Mouse (Mus musculus) kidney, embryonic 14.5 days (tissue): ENCODE measurements around the gene Sdc3. TPM values are rescaled to one million over a fixed set of nuclear protein-coding genes. Genes with fewer than 3 reads are reported as not detected.

Source experiments
- ATAC-seq: fragments of 200-750 bp; cut with Nextera tagmentation; 2 replicates; pipeline ENCODE4 v1.8.0; 2017; ENCODE audit warnings: moderate number of reproducible peaks, mild to moderate bottlenecking, moderate TSS enrichment, moderate library complexity; ENCODE audit not compliant: low FRiP score, low TSS enrichment
- H3K27ac ChIP-seq: fragments of 300-500 bp; sonication (generic); 2 replicates; pipeline ENCODE4 v1.5.1; 2014; ENCODE audit warnings: low read depth, mild to moderate bottlenecking, low read length, moderate library complexity, mixed read lengths
- H3K27me3 ChIP-seq: fragments of 300-500 bp; sonication (generic); 2 replicates; pipeline ENCODE4 v1.6.1; 2014; ENCODE audit warnings: mild to moderate bottlenecking, low read length; ENCODE audit not compliant: control insufficient read depth, insufficient read depth
- H3K36me3 ChIP-seq: fragments of 300-500 bp; sonication (generic); 2 replicates; pipeline ENCODE4 v1.6.1; 2014; ENCODE audit warnings: low read length, mixed read lengths; ENCODE audit not compliant: control insufficient read depth, insufficient read depth
- H3K4me1 ChIP-seq: fragments of 300-500 bp; sonication (generic); 2 replicates; pipeline ENCODE4 v1.6.1; 2014; ENCODE audit warnings: low read length, mixed read lengths; ENCODE audit not compliant: control insufficient read depth, insufficient read depth
- H3K4me2 ChIP-seq: fragments of 300-500 bp; sonication (generic); replicated peaks from 2 replicates; pipeline ENCODE4 v1.6.1; 2014; ENCODE audit warnings: low read depth, mild to moderate bottlenecking, low read length
- H3K4me3 ChIP-seq: fragments of 300-500 bp; sonication (generic); 2 replicates; pipeline ENCODE4 v1.5.1; 2014; ENCODE audit warnings: mild to moderate bottlenecking, low read length
- H3K9ac ChIP-seq: fragments of 300-500 bp; sonication (generic); 2 replicates; pipeline ENCODE4 v1.6.1; 2014; ENCODE audit warnings: low read depth, mild to moderate bottlenecking, low read length, moderate library complexity
- H3K9me3 ChIP-seq: fragments of 300-500 bp; sonication (generic); 2 replicates; pipeline ENCODE4 v1.6.1; 2016; ENCODE audit warnings: low read length; ENCODE audit not compliant: control insufficient read depth
- WGBS: fragments of 180-500 bp; shearing (Covaris S2); extraction: QIAGEN DNeasy Blood & Tissue Kit; methylation state at CpG from one replicate; pipeline ENCODE4 v1.1.7; 2014; 5-methylcytosine and 5-hydroxymethylcytosine counted together
- polyA plus RNA-seq: library from polyadenylated mRNA; unstranded; fragments of >200 nt; fragmentation: Nextera tagmentation; extraction: Ambion mirVana; gene quantifications from 2 replicates; pipeline ENCODE4 v1.2.1, GENCODE M21; 2014

Sdc3 gene
- polyA plus RNA-seq, 1 experiment from 2014 or later = 15.8 TPM

DNA sequence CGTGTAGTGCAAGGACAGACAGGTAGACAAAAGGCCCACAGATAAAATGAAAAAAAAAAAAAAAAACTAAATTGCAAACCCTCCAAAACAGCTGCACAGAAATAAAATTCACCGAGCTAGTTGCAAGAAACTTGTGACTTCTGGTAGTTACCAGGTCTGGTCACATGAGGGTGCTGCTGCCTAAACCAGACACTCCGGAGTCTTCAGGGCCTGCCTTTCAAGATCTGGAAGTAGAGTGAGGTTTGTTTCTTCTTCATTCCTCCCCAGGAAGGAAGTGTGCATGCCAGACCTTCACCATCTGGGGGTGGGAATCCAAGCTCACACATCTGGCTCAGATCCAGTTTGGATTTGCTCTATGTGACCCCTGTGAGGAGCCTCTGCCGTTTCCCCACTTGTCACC is 7.6 kb upstream of the Sdc3 start:
- peaks cover 19% of the 10 kb centered on the region for H3K36me3 ChIP-seq
- WGBS = 23% methylated on average over 4 of the region's 4 CpGs
- H3K27me3 ChIP-seq = no peaks in the 10 kb centered on the region
- H3K27ac ChIP-seq = no peak overlapping the region
- ATAC-seq = no peak
- no peak overlapping the region for H3K4me3 ChIP-seq
- no peak overlapping the region for H3K4me2 ChIP-seq
- no peaks in the 10 kb centered on the region for H3K4me1 ChIP-seq
- no peak overlapping the region for H3K9ac ChIP-seq
- H3K9me3 ChIP-seq = no peaks in the 10 kb centered on the region

DNA sequence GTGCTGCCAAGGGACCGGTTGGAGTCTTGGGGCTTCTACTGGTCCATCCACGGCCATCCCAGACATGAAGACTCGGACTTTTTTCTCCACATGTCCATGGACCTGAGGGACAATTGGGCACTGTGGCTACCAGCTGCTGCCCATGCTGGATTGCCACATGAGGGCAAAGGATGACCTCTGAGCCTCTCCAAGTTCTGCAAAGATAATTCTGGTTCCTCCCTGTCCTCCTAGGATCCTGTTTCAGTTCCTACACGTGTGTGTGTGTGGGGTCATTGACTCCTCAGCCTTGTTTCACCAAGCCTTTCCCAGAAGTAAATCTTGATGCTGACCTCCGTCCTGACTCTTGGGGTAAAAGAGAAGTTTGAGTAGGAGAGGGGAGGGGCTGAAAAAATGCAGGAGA is 4.8 kb upstream of the Sdc3 start:
- H3K9me3 ChIP-seq = no peaks in the 10 kb centered on the region
- ATAC-seq = no peak

DNA sequence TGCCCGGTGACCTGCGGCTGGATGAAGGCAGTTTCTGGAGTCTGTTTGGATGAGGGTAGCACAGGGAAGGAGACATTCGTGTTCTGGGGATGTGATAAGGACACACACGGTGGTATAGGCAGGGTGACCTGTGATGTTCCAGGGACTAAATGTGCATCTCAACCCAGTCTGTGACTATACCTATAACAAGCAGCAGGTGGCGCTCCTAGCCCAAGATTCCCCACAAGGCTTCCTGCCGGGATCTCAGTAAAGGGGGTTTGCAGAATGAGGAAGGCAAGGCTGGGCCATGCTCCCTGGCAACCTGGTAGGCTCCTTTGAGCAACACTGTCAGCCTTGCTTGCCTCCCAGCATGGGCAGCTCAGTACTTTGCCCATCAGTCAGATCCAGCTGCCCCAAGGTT is 2.2 kb upstream of the Sdc3 start:
- Histone ChIP-seq H3K27ac (no peak overlapping the region), H3K9me3 (no peaks in the 10 kb centered on the region), H3K36me3 (no peaks in the 10 kb centered on the region), H3K4me1 (peaks cover 12% of the 10 kb centered on the region; the same call in 1 of the 2 replicates), H3K4me2 (no peak overlapping the region), H3K4me3 (no peak overlapping the region), H3K9ac (no peak overlapping the region), H3K27me3 (no peaks in the 10 kb centered on the region)
- 10% methylated on average over 6 of the region's 6 CpGs for WGBS
- 0 out of 2 replicates have a peak, but pooled peaks have one; percentile 36 for ATAC-seq

More for the DNA sequence above, 4.8 kb upstream of the Sdc3 start:
- Histone ChIP-seq H3K4me2 (no peak overlapping the region), H3K9ac (no peak overlapping the region), H3K4me3 (no peak overlapping the region), H3K36me3 (no peaks in the 10 kb centered on the region), H3K27ac (no peak overlapping the region), H3K27me3 (no peaks in the 10 kb centered on the region), H3K4me1 (no peaks in the 10 kb centered on the region)
- WGBS = 51% methylated on average over 5 of the region's 5 CpGs

DNA sequence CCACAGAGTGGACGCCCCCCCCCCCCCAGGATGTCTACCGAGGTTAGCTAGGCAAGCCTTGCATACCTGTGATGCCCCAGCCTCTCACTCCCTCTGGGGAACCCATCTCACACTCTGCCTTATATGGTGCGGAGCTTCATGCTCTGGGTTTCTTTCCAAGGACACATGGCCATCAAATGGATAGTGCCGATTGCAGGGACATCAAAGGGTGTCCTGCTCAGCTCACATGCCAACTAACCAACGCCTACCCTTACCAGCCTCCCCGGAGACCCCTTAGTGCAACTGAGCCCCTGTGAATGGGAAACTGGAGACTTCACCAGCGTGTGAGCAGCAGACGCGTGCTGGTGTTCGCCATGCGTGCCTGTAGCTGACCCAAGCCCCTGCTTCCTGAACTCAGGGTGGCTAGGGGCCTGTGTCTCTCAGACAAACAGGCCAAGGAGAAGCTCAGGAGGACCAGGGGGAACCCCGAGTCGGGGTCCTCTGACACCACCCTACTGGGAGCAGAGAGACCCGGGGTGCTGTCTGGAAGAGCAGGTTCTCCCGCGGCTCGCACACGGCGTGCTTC is 444 bp upstream of the Sdc3 start:
- Histone ChIP-seq H3K9me3 (no peaks in the 10 kb centered on the region), H3K4me3 (peak overlapping the region; percentile 57), H3K36me3 (no peaks in the 10 kb centered on the region), H3K4me2 (peak overlapping the region; percentile 97), H3K9ac (peak overlapping the region; percentile 92), H3K27me3 (no peaks in the 10 kb centered on the region), H3K4me1 (peaks cover 12% of the 10 kb centered on the region; the same call in 1 of the 2 replicates), H3K27ac (no peak overlapping the region)
- peak; percentile 30 for ATAC-seq
- WGBS = 6% methylated on average over 19 of the region's 19 CpGs

DNA sequence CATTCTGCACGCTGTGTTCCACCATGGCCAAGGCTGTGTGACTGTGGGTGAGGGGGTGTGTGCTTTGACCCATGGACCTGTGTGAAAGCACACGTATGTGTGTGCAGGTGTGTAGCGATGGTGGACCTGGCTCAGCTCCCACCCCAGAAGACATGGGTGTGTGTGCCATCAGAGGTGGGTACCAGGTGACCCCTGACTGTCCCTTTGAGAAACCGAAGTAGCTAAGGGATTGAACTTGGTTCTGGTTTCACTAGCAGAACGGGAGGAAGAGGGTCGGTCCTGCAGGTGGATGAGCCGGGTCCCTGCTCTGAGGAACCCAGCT is 804 bp downstream of the Sdc3 start:
- Histone ChIP-seq H3K36me3 (no peaks in the 10 kb centered on the region), H3K4me3 (peak overlapping the region; percentile 57), H3K9me3 (no peaks in the 10 kb centered on the region), H3K27ac (no peak overlapping the region), H3K9ac (peak overlapping the region; percentile 92), H3K4me2 (peak overlapping the region; percentile 97), H3K4me1 (peaks cover 22% of the 10 kb centered on the region), H3K27me3 (no peaks in the 10 kb centered on the region)
- ATAC-seq = peak; percentile 44
- 31% methylated on average over 7 of the region's 7 CpGs for WGBS

DNA sequence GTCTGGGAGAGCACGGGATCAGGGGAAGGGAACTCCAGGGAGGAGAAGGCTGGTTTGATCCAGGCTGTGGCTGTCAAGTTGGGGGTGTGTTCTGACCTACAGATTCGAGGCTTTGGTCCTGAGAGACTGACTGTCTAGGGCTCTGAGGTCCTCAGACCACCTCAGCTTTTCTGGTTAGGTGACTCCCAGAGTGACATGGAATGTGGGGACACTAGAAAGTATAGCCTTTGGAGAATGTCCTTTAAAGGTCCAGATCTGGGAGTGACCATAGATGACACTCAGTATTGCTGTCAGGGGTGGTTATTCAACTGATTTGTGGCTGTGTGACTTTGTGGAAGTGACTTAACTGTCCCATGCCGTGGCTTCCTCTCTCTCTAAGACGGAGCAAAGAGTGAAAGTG is 2.4 kb downstream of the Sdc3 start:
- no peaks in the 10 kb centered on the region for H3K27me3 ChIP-seq
- H3K4me2 ChIP-seq = no peak overlapping the region
- H3K4me3 ChIP-seq = no peak overlapping the region
- H3K9ac ChIP-seq = no peak overlapping the region
- H3K4me1 ChIP-seq = peaks cover 39% of the 10 kb centered on the region
- no peak overlapping the region for H3K27ac ChIP-seq
- 35% methylated on average over 4 of the region's 4 CpGs for WGBS
- ATAC-seq = no peak
- no peaks in the 10 kb centered on the region for H3K9me3 ChIP-seq
- no peaks in the 10 kb centered on the region for H3K36me3 ChIP-seq

DNA sequence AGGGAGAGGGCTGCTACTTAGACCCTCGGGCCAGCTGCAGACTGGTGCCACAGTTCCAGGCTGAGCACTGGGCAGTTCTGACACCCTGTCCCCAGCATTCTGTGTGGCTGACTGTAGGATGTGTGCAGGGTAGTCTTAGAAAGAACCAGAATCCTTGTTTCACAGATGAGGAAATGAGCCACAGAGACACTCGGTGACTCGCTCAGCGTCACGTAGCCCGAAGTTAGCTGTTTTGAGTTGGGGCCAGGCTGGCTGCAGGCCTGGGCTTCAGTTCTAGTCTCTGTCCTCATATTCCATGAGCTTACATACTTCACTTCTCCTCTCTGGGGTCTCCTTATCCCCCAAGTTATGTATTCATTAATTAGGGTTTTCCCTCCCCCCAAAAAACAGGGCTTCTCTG is 3.6 kb downstream of the Sdc3 start:
- Histone ChIP-seq H3K9me3 (no peaks in the 10 kb centered on the region), H3K4me1 (peaks cover 43% of the 10 kb centered on the region), H3K27ac (no peak overlapping the region), H3K4me2 (no peak overlapping the region), H3K36me3 (no peaks in the 10 kb centered on the region), H3K4me3 (no peak overlapping the region), H3K9ac (no peak overlapping the region), H3K27me3 (no peaks in the 10 kb centered on the region)
- ATAC-seq = no peak
- 89% methylated on average over 6 of the region's 6 CpGs for WGBS

DNA sequence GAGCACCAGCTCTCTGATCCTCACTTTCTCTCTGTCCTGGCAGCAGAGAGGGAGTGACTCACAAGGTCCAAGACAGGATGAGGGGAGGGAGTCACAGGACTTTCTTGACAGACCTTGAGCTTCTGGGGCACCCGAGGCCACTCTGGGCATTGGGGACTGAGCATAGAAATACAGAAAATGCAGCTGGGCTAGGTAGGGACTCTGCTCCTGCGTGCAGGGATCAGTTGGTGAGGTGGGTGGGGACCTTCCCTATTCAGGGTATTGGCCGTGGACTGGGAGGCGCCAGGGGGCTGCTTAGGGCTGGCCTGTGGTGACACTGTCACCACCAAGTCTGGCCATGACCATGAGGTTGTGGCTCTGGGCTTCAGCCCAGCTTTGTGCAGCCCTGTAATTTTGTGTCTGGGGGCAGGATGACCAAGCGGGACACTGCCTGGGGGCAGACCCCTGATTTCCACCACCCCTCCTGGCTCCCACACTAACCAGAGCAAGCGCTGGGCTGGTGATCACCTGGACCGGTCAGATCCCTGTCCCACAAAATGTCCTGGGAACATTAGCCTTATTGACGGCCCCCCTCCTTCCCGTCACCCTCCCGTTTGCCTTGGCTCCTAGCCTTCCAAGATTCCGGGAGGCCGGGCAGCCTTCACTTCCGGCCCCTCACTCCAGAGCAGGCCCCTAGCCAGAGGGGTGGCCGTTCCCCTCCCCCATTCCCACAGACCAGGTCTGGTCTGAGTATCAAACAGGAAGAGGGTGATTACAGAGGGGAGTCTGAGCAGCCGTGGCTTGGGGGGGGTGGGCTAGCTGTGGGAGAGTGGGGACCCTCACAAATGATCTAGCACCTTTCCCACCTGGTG is 5.1 kb downstream of the Sdc3 start:
- Histone ChIP-seq H3K27me3 (no peaks in the 10 kb centered on the region), H3K4me2 (no peak overlapping the region), H3K27ac (peak overlapping the region; percentile 3; the same call in 1 of the 2 replicates), H3K4me1 (peaks cover 55% of the 10 kb centered on the region), H3K4me3 (no peak overlapping the region), H3K36me3 (no peaks in the 10 kb centered on the region), H3K9ac (peak overlapping the region; percentile 32; the same call in 1 of the 2 replicates), H3K9me3 (no peaks in the 10 kb centered on the region)
- peak; percentile 34; the same call in 1 of the 2 replicates for ATAC-seq
- WGBS = 19% methylated on average over 15 of the region's 15 CpGs

DNA sequence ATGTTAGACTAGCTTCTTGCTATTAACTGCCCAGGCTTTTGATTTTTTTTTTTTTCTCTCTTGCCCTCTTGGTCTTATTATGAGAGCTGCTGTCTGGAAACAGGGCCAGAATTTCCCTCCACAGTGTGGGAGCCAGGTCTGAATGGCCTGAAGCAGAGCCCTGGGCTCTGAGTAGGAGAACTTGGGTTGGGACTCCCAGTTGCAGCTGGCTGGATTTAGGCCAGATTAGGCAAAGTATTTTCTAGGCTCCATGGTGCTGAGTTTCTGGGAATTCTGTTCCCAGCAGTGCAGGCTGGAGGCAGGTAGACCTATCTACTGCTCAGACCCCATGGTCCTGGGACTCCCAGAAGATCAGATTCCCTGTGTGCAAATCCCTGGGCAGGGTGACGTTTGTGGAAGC is 6.1 kb downstream of the Sdc3 start:
- WGBS = 53% methylated on average over 1 of the region's 1 CpGs
- H3K4me1 ChIP-seq = peaks cover 54% of the 10 kb centered on the region

More for the DNA sequence above, 6.1 kb downstream of the Sdc3 start:
- Histone ChIP-seq H3K4me3 (no peak overlapping the region), H3K9me3 (no peaks in the 10 kb centered on the region), H3K9ac (no peak overlapping the region; the same call in 1 of the 2 replicates), H3K4me2 (no peak overlapping the region), H3K27ac (peak overlapping the region; percentile 37; the same call in 1 of the 2 replicates), H3K36me3 (no peaks in the 10 kb centered on the region), H3K27me3 (no peaks in the 10 kb centered on the region)
- ATAC-seq = no peak
